Comparison of ENCODE assay signal across 21 mouse cellular contexts in genomic region chr14:122871841-122872580, GRCm38 (mm10). TPM values are rescaled to one million over a fixed set of nuclear protein-coding genes. Genes with fewer than 3 reads are reported as not detected.
DNase-seq lines count a peak whose midpoint lies in the region; ATAC-seq lines count a peak whose summit lies in the region.
"Had no signal": no experiment of that assay in that cellular context is flagged by ENCODE, and none has a peak within 500 bp of the region (broad histone marks: within the 10 kb centered on the region; RNA-seq: fewer than 3 reads in every experiment).

No protein-coding gene starts in this region.

- 65% methylated on average over 4 of the region's 4 CpGs for WGBS in hindbrain, embryonic 11.5 days
- 34% methylated on average over 4 of the region's 4 CpGs for WGBS in hindbrain, embryonic 16.5 days
- 55% methylated on average over 4 of the region's 4 CpGs for WGBS in neural tube, embryonic 11.5 days
- 32% methylated on average over 4 of the region's 4 CpGs for WGBS in hindbrain, embryonic 14.5 days

- H3K27ac ChIP-seq in hindbrain, embryonic 11.5 days (ENCODE audit: low read depth, low read length): no peak overlapping the region
- no peak overlapping the region for H3K27ac ChIP-seq in hindbrain, embryonic 16.5 days (ENCODE audit: low read depth, low read length)
- H3K27ac ChIP-seq in neural tube, embryonic 11.5 days (ENCODE audit: low read depth, low read length): no peak overlapping the region
- H3K27ac ChIP-seq in hindbrain, embryonic 14.5 days: no peak overlapping the region
- H3K27ac ChIP-seq: embryonic facial prominence, embryonic 12.5 days; left cerebral cortex, adult 2 months had no signal

- H3K4me2 ChIP-seq in hindbrain, embryonic 11.5 days (replicated peaks; ENCODE audit: low read depth, low read length): no peak overlapping the region
- no peak overlapping the region for H3K4me2 ChIP-seq in hindbrain, embryonic 16.5 days (ENCODE audit: low read length)
- H3K4me2 ChIP-seq in neural tube, embryonic 11.5 days (ENCODE audit: low read depth): no peak overlapping the region
- H3K4me2 ChIP-seq in hindbrain, embryonic 14.5 days (replicated peaks): no peak overlapping the region
- H3K4me2 ChIP-seq: embryonic facial prominence, embryonic 12.5 days; heart, embryonic 11.5 days had no signal

- no peak overlapping the region for H3K4me3 ChIP-seq in hindbrain, embryonic 11.5 days (ENCODE audit: low read depth, low read length)
- H3K4me3 ChIP-seq in hindbrain, embryonic 16.5 days (ENCODE audit: low read length): no peak overlapping the region
- H3K4me3 ChIP-seq in neural tube, embryonic 11.5 days (ENCODE audit: low read depth, low read length): no peak overlapping the region
- no peak overlapping the region for H3K4me3 ChIP-seq in hindbrain, embryonic 14.5 days (replicated peaks; ENCODE audit: low read length)
- H3K4me3 ChIP-seq: embryonic facial prominence, embryonic 12.5 days; erythroblast, embryonic 14.5 days; left cerebral cortex, adult 2 months had no signal

- ATAC-seq in hindbrain, embryonic 11.5 days (ENCODE audit: low FRiP score): peak; percentile 43; the same call in 1 of the 2 replicates
- no peak for ATAC-seq in hindbrain, embryonic 16.5 days
- peak; percentile 10; the same call in 1 of the 2 replicates for ATAC-seq in neural tube, embryonic 11.5 days (ENCODE audit: insufficient read depth, low FRiP score, low TSS enrichment)
- peak; percentile 55 for ATAC-seq in hindbrain, embryonic 14.5 days (ENCODE audit: low FRiP score)
- ATAC-seq: lung, postnatal 0 days had no signal

- no peaks in the 10 kb centered on the region for H3K9me3 ChIP-seq in hindbrain, embryonic 11.5 days (ENCODE audit: control insufficient read depth, low read length)
- no peaks in the 10 kb centered on the region for H3K9me3 ChIP-seq in hindbrain, embryonic 16.5 days (ENCODE audit: control insufficient read depth, low read length)
- H3K9me3 ChIP-seq in neural tube, embryonic 11.5 days (ENCODE audit: control insufficient read depth, low read length): no peaks in the 10 kb centered on the region
- H3K9me3 ChIP-seq in hindbrain, embryonic 14.5 days (ENCODE audit: control insufficient read depth, low read length): no peaks in the 10 kb centered on the region
- H3K9me3 ChIP-seq: embryonic facial prominence, embryonic 12.5 days; G1E had no signal

- no peak overlapping the region for H3K9ac ChIP-seq in hindbrain, embryonic 11.5 days (ENCODE audit: low read depth, low read length)
- no peak overlapping the region for H3K9ac ChIP-seq in hindbrain, embryonic 16.5 days (ENCODE audit: low read depth, low read length)
- no peak overlapping the region for H3K9ac ChIP-seq in neural tube, embryonic 11.5 days (ENCODE audit: low read length)
- H3K9ac ChIP-seq in hindbrain, embryonic 14.5 days: no peak overlapping the region
- H3K9ac ChIP-seq: embryonic facial prominence, embryonic 12.5 days had no signal

- H3K36me3 ChIP-seq in hindbrain, embryonic 11.5 days (ENCODE audit: control insufficient read depth, insufficient read depth, low read length): no peaks in the 10 kb centered on the region
- H3K36me3 ChIP-seq in hindbrain, embryonic 16.5 days (ENCODE audit: control insufficient read depth, insufficient read depth, low read length): no peaks in the 10 kb centered on the region
- H3K36me3 ChIP-seq in neural tube, embryonic 11.5 days (ENCODE audit: control insufficient read depth, insufficient read depth, low read length): no peaks in the 10 kb centered on the region
- no peaks in the 10 kb centered on the region for H3K36me3 ChIP-seq in hindbrain, embryonic 14.5 days (replicated peaks; ENCODE audit: control insufficient read depth, insufficient read depth)
- H3K36me3 ChIP-seq: embryonic facial prominence, embryonic 12.5 days had no signal

- no peaks in the 10 kb centered on the region for H3K27me3 ChIP-seq in hindbrain, embryonic 11.5 days (ENCODE audit: control insufficient read depth, insufficient read depth, low read length)
- H3K27me3 ChIP-seq in hindbrain, embryonic 16.5 days (replicated peaks; ENCODE audit: control insufficient read depth, insufficient read depth, low read length): no peaks in the 10 kb centered on the region
- H3K27me3 ChIP-seq in neural tube, embryonic 11.5 days (ENCODE audit: control insufficient read depth, insufficient read depth, low read length): no peaks in the 10 kb centered on the region
- 0 out of 2 replicates have a peak, but pooled peaks cover 5% of the 10 kb centered on the region for H3K27me3 ChIP-seq in hindbrain, embryonic 14.5 days (ENCODE audit: control insufficient read depth, insufficient read depth, low read length)
- H3K27me3 ChIP-seq: embryonic facial prominence, embryonic 12.5 days had no signal

- H3K4me1 ChIP-seq in hindbrain, embryonic 11.5 days (replicated peaks; ENCODE audit: control insufficient read depth, insufficient read depth, low read length): 0 out of 2 replicates have a peak, but pooled peaks cover 2% of the 10 kb centered on the region
- peaks cover 11% of the 10 kb centered on the region for H3K4me1 ChIP-seq in hindbrain, embryonic 16.5 days (ENCODE audit: control insufficient read depth, insufficient read depth, low read depth, low read length)
- peaks cover 12% of the 10 kb centered on the region; the same call in 1 of the 2 replicates for H3K4me1 ChIP-seq in neural tube, embryonic 11.5 days (ENCODE audit: control insufficient read depth, insufficient read depth, low read length)
- H3K4me1 ChIP-seq in hindbrain, embryonic 14.5 days (replicated peaks; ENCODE audit: control insufficient read depth, insufficient read depth, low read length): 0 out of 2 replicates have a peak, but pooled peaks cover 15% of the 10 kb centered on the region

- DNase-seq in hindbrain, embryonic 11.5 days (ENCODE audit: low spot score): no peak
- DNase-seq in neural tube, embryonic 11.5 days (ENCODE audit: low spot score): no peak
- no peak for DNase-seq in neural tube, embryonic 10.5 days (ENCODE audit: extremely low spot score, low spot score)
- DNase-seq in hindbrain, embryonic 14.5 days (ENCODE audit: low spot score): no peak
- peak; percentile 86 for DNase-seq in retina, postnatal 1 day
- no peak for DNase-seq in adrenal gland, postnatal 4 days (ENCODE audit: low spot score in 2 of 2)
- DNase-seq in embryo, embryonic 10.5 days (ENCODE audit: low spot score): no peak
- DNase-seq: adrenal gland, postnatal 36 days; cerebellum, adult 2 months; kidney, adult 8-10 months; kidney, postnatal 25 days; left cerebral cortex, postnatal 4 days; liver; thymus, postnatal 14 days had no signal

RNA-seq across cellular contexts. Expression of gene Ggact, which starts 41.5 kb away (rescaled TPM):
- 5.1 and 5.6 TPM in 2 replicates for polyA plus RNA-seq in hindbrain, embryonic 11.5 days (2014; fragmentation: Nextera tagmentation; extraction: Ambion mirVana)
- 13.6 and 14.7 TPM in 2 replicates for polyA plus RNA-seq in hindbrain, embryonic 16.5 days (2015; fragmentation: Nextera tagmentation; extraction: Ambion mirVana)
- 5.3 and 5.6 TPM in 2 replicates for polyA plus RNA-seq in neural tube, embryonic 11.5 days (2014; fragmentation: Nextera tagmentation; extraction: Ambion mirVana)
- polyA plus RNA-seq in hindbrain, embryonic 14.5 days (2014; fragmentation: Nextera tagmentation; extraction: Ambion mirVana): 8.6 and 10.6 TPM in 2 replicates
- total RNA-seq in adrenal gland, postnatal 4 days (2021): 10 to 100 TPM; 43.9 to 49.2 TPM
